Mouse (Mus musculus): ENCODE measurements around the gene Il12rb1. TPM values are rescaled to one million over a fixed set of nuclear protein-coding genes. Genes with fewer than 3 reads are reported as not detected.

Il12rb1 gene
- polyA plus RNA-seq, 1 experiment from 2014 or later = 0.15 TPM

GRCm38 (mm10) chr8:70773833-70774232 is 34.4 kb upstream of the Il12rb1 start:
- Histone ChIP-seq H3K36me3 (peaks cover 34% of the 10 kb centered on the region), H3K4me2 (peak overlapping the region; percentile 13; the same call in 1 of the 2 replicates), H3K27ac (peak overlapping the region; percentile 75), H3K27me3 (no peaks in the 10 kb centered on the region), H3K9me3 (replicated peaks) (no peaks in the 10 kb centered on the region), H3K4me3 (no peak overlapping the region), H3K4me1 (replicated peaks) (peaks cover 49% of the 10 kb centered on the region), H3K9ac (peak overlapping the region; percentile 29; the same call in 1 of the 2 replicates)
- 0 out of 2 replicates have a peak, but pooled peaks have one; percentile 13 for ATAC-seq (replicated peaks; ENCODE audit: insufficient number of reproducible peaks, insufficient read depth, low FRiP score, low read depth)
- 34% methylated on average over 9 of the region's 9 CpGs for WGBS

DNA sequence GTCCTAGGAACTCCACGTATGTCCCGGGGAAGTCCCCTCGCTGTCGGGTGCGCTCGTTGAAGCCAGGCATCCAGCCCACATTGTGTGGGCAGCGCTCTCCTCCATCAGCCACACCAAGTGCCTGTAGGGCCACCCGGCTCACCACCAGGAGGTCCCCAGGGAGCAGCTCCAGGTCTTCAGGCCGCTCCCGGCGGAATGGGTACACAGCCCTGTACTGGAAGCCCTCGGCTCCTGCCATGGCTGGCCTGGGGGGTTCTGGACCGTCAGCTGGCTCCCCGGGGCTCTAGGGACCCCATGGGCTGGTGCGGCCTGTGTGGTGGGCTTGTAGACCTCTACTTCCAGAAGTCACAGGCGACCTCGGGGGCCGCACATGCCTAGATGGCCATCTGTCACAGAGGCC is 33.5 kb upstream of the Il12rb1 start:
- no peaks in the 10 kb centered on the region for H3K9me3 ChIP-seq (replicated peaks)
- WGBS = 93% methylated on average over 18 of the region's 18 CpGs
- H3K36me3 ChIP-seq = peaks cover 37% of the 10 kb centered on the region
- no peak overlapping the region for H3K27ac ChIP-seq
- peaks cover 46% of the 10 kb centered on the region for H3K4me1 ChIP-seq (replicated peaks)
- H3K4me2 ChIP-seq = 0 out of 2 replicates have a peak overlapping the region, but pooled peaks have one; percentile 96
- H3K4me3 ChIP-seq = no peak overlapping the region
- peak overlapping the region; percentile 100; the same call in 1 of the 2 replicates for H3K9ac ChIP-seq
- ATAC-seq (replicated peaks; ENCODE audit: insufficient number of reproducible peaks, insufficient read depth, low FRiP score, low read depth) = no peak
- H3K27me3 ChIP-seq = no peaks in the 10 kb centered on the region

DNA sequence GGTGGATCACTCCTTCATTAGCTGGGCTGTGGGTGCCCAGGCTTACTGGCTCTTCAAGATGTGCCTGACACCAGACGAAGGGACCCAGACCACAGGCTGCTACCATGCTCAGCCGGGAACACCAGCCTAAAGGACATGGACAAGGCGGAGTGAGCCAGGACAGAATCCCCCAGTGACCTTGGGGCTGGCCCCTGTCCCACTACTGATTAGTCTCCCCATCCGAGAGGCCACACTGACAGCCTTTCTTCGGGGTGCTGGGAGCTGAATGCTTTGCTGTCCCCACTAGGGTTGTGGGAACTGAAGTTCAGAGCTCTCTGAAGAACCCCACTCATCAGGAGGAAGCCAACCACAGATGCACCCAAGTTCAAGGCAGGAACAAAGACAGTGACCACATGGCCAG is 33.0 kb upstream of the Il12rb1 start:
- ATAC-seq (replicated peaks; ENCODE audit: insufficient number of reproducible peaks, insufficient read depth, low FRiP score, low read depth) = no peak
- Histone ChIP-seq H3K27ac (no peak overlapping the region), H3K4me1 (replicated peaks) (peaks cover 46% of the 10 kb centered on the region), H3K9me3 (replicated peaks) (no peaks in the 10 kb centered on the region), H3K36me3 (peaks cover 38% of the 10 kb centered on the region), H3K9ac (peak overlapping the region; percentile 100), H3K4me2 (peak overlapping the region; percentile 96), H3K4me3 (peak overlapping the region; percentile 92), H3K27me3 (no peaks in the 10 kb centered on the region)
- WGBS = 82% methylated on average over 5 of the region's 5 CpGs

DNA sequence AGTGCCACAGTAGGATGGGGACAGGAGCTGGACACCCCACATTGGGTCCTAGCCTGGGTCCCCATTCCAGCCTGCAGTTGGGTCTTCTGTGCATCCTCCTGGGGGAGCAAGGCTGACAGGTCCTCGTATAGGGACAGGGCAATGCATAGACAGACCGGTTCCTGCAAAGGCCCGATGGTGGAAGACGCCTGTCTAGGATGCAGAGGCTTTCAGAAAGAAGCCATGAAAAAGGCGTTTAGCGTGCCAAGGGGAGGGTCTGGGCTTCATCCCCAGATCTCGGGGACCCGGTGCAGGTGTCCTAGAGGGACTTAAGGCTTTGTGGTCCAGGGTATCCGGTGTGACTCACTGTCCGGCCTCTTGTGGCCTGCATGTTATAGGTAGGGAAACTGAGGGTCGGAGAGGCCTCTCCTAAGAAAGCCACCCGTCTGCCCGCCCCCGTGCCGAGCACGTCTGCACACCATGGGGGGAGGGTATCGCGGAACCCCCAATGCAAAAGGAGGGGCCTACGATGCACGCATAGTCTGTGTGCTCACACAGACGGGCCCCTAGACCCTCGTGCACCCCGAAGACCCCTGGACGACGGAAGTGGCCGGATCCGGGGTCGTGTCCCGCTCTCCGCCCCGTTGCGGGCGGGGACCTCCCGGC is 32.3 kb upstream of the Il12rb1 start:
- H3K36me3 ChIP-seq = peaks cover 38% of the 10 kb centered on the region
- H3K27me3 ChIP-seq = no peaks in the 10 kb centered on the region
- H3K4me3 ChIP-seq = peak overlapping the region; percentile 92
- WGBS = 4% methylated on average over 34 of the region's 34 CpGs
- H3K9me3 ChIP-seq (replicated peaks) = no peaks in the 10 kb centered on the region
- peak overlapping the region; percentile 98 for H3K27ac ChIP-seq
- no peak for ATAC-seq (replicated peaks; ENCODE audit: insufficient number of reproducible peaks, insufficient read depth, low FRiP score, low read depth)
- peak overlapping the region; percentile 100 for H3K9ac ChIP-seq
- H3K4me1 ChIP-seq (replicated peaks) = peaks cover 46% of the 10 kb centered on the region
- H3K4me2 ChIP-seq = peak overlapping the region; percentile 96

- H3K9me3 ChIP-seq (replicated peaks) = no peaks in the 10 kb centered on the region
- peaks cover 36% of the 10 kb centered on the region for H3K36me3 ChIP-seq
- peaks cover 46% of the 10 kb centered on the region for H3K4me1 ChIP-seq (replicated peaks)
- peak within 1 kb of the TSS; percentile 98 for H3K27ac ChIP-seq
- WGBS = under 1% methylated on average over 94 of the region's 94 CpGs
- peak within 1 kb of the TSS; percentile 92 for H3K4me3 ChIP-seq
- H3K4me2 ChIP-seq = peak within 1 kb of the TSS; percentile 96
- peak; percentile 91 for ATAC-seq (replicated peaks; ENCODE audit: insufficient number of reproducible peaks, insufficient read depth, low FRiP score, low read depth)
- no peaks in the 10 kb centered on the region for H3K27me3 ChIP-seq
- H3K9ac ChIP-seq = peak within 1 kb of the TSS; percentile 100
Measured at GRCm38 (mm10) chr8:70776496-70777444, 31.5 kb upstream of the Il12rb1 start, which contains the start of gene Pik3r2. Pik3r2 (minus strand) TSS chr8:70776713.

DNA sequence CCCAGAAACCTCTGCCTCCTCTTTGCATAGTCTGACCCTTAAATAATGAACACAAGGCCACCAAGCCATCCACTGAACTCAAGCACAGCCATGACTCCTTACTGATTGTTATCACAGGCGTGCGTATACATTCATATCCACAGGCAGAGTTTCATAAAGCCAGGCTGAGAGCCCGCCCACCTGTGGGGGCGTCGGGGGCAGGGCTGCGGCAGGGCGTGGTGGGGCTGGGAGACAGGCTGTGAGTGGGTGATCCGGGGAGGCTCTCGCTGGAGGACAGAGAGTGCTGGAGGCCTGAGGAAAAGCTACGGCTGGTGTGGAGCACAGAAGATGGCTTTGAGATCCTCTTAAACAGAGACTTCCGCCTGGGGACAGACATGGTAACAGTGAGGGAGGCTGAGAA is 28.2 kb upstream of the Il12rb1 start:
- Histone ChIP-seq H3K27me3 (no peaks in the 10 kb centered on the region), H3K4me1 (replicated peaks) (peaks cover 25% of the 10 kb centered on the region), H3K36me3 (peaks cover 35% of the 10 kb centered on the region), H3K27ac (no peak overlapping the region), H3K4me3 (no peak overlapping the region), H3K9ac (no peak overlapping the region), H3K4me2 (no peak overlapping the region), H3K9me3 (replicated peaks) (no peaks in the 10 kb centered on the region)
- no peak for ATAC-seq (replicated peaks; ENCODE audit: insufficient number of reproducible peaks, insufficient read depth, low FRiP score, low read depth)
- 76% methylated on average over 11 of the region's 11 CpGs for WGBS

DNA sequence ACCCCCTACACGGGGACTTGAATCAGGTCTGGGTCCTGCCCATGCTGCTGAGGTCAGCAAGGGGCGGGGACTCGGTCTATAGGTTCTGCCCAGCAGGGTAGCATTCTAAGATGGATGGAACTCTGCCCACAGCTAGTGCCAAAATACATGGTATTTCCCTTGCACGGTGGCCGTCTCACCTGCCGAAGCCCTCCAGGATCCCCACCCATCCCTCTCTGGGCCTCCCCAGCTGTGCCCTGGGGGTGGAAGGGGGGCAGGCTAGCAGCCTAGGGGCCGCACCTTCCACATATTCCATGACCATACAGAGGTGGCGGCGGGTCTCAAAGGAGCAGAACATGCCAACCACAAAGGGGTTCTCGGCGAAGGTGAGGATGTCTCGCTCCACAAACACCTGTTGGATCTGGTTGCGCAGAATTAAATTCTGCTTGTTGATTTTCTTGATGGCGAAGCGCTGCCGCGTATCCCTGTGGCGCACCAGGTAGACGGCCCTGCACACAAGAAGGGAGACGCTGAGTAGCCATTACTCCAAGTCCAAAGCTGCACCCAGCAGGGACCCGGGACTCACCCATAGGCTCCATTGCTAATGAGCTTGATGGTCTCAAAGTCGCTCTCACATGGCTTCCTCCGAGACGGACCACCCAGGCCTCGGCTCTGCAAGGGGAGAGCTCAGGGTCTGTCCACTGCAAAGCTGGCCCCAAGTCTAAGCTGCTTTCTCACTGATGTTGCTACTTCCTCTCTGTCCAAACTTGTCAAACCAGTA is 21.8 kb upstream of the Il12rb1 start:
- peaks cover 32% of the 10 kb centered on the region for H3K36me3 ChIP-seq

DNA sequence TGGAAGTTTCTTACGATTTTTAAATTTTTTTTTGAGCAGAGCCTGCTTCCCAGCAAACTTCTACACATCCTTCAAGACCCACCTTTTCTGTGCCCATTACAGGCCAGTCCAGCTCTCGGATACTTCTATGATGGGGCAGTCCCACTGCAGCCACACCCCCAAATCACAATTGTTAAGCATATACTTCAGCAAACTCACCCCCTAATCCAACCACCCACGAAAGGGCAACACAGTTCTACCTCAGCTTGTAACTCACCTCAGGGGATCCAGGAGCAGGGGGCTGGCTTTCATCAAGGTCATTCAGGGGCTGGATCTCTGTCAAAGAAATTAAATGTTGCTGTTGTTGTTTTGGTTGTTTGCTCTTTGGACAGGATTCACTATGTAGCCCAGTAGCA is 21.2 kb upstream of the Il12rb1 start:
- H3K4me3 ChIP-seq = no peak overlapping the region
- no peak overlapping the region for H3K4me2 ChIP-seq

More for the DNA sequence above, 21.8 kb upstream of the Il12rb1 start:
- Histone ChIP-seq H3K9me3 (replicated peaks) (no peaks in the 10 kb centered on the region), H3K27me3 (no peaks in the 10 kb centered on the region), H3K4me1 (replicated peaks) (peaks cover 23% of the 10 kb centered on the region), H3K27ac (no peak overlapping the region), H3K4me2 (no peak overlapping the region), H3K9ac (no peak overlapping the region), H3K4me3 (no peak overlapping the region)
- WGBS = 88% methylated on average over 25 of the region's 25 CpGs
- no peak for ATAC-seq (replicated peaks; ENCODE audit: insufficient number of reproducible peaks, insufficient read depth, low FRiP score, low read depth)

GRCm38 (mm10) chr8:70787941-70788667 is 20.1 kb upstream of the Il12rb1 start:
- H3K27me3 ChIP-seq = no peaks in the 10 kb centered on the region
- 0 out of 2 replicates have a peak overlapping the region, but pooled peaks have one; percentile 5 for H3K4me3 ChIP-seq
- H3K4me2 ChIP-seq = peak overlapping the region; percentile 3; the same call in 1 of the 2 replicates
- WGBS = 24% methylated on average over 30 of the region's 30 CpGs
- no peaks in the 10 kb centered on the region for H3K9me3 ChIP-seq (replicated peaks)
- peaks cover 35% of the 10 kb centered on the region for H3K4me1 ChIP-seq (replicated peaks)
- H3K9ac ChIP-seq = no peak overlapping the region
- no peak overlapping the region for H3K27ac ChIP-seq
- ATAC-seq (replicated peaks; ENCODE audit: insufficient number of reproducible peaks, insufficient read depth, low FRiP score, low read depth) = no peak
- H3K36me3 ChIP-seq = peaks cover 28% of the 10 kb centered on the region

More for the DNA sequence above, 21.2 kb upstream of the Il12rb1 start:
- H3K4me1 ChIP-seq (replicated peaks) = peaks cover 28% of the 10 kb centered on the region
- 93% methylated on average over 3 of the region's 3 CpGs for WGBS
- H3K9ac ChIP-seq = no peak overlapping the region
- no peaks in the 10 kb centered on the region for H3K27me3 ChIP-seq
- no peak for ATAC-seq (replicated peaks; ENCODE audit: insufficient number of reproducible peaks, insufficient read depth, low FRiP score, low read depth)
- H3K27ac ChIP-seq = no peak overlapping the region
- H3K36me3 ChIP-seq = peaks cover 31% of the 10 kb centered on the region
- no peaks in the 10 kb centered on the region for H3K9me3 ChIP-seq (replicated peaks)

DNA sequence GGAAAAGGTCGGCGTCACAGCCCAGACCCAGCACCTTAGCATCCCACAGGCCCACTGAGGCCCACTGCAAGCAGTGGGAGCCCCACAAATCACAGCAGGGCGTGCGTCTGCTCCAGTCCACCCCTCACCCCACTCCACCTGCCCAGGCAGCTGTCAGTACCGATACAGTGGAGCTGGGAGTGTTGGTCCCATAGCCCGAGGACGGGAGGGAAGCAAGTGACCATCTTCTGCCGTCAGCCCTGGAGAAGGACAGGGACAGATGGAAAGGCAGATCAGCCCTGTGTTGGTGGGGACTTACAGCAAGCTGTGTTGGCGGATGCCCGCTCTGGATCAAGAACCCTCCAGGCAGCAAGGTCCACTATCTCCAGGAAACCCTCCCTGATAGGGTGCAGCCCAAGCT is 19.2 kb upstream of the Il12rb1 start:
- Histone ChIP-seq H3K4me2 (no peak overlapping the region), H3K4me1 (replicated peaks) (peaks cover 35% of the 10 kb centered on the region), H3K36me3 (peaks cover 22% of the 10 kb centered on the region), H3K9me3 (replicated peaks) (no peaks in the 10 kb centered on the region), H3K27ac (no peak overlapping the region), H3K4me3 (no peak overlapping the region), H3K27me3 (peaks cover 5% of the 10 kb centered on the region; the same call in 1 of the 2 replicates), H3K9ac (no peak overlapping the region)
- 75% methylated on average over 10 of the region's 10 CpGs for WGBS
- ATAC-seq (replicated peaks; ENCODE audit: insufficient number of reproducible peaks, insufficient read depth, low FRiP score, low read depth) = no peak
